Mouse (Mus musculus) heart, embryonic 14.5 days (tissue): ENCODE results near the gene Rtca. TPM values are rescaled to one million over a fixed set of nuclear protein-coding genes. Genes with fewer than 3 reads are reported as not detected.

ENCODE experiments used
- ATAC-seq: fragments of 200-750 bp; cut with Nextera tagmentation; 2 replicates; pipeline ENCODE4 v1.8.0; 2017; ENCODE audit warnings: low read depth, moderate TSS enrichment; ENCODE audit not compliant: insufficient number of reproducible peaks, insufficient read depth, low FRiP score
- H3K27ac ChIP-seq, 2 experiments: fragments of 200-500 bp in 1 of 2; fragments of 300-500 bp in 1 of 2; sonication (generic) in 1 of 2; replicated peaks in 1 of 2; 2 replicates each; pipeline ENCODE4 v1.5.1; 2012 to 2014; ENCODE audit warnings: low read depth in 2 of 2, low read length in 2 of 2, control low read depth in 1 of 2, mild to moderate bottlenecking in 1 of 2, mixed read lengths in 1 of 2; ENCODE audit not compliant: control insufficient read depth in 1 of 2, insufficient read depth in 1 of 2
- H3K27me3 ChIP-seq: fragments of 300-500 bp; sonication (generic); 2 replicates; pipeline ENCODE4 v1.6.1; 2014; ENCODE audit warnings: mild to moderate bottlenecking, low read length, control low read depth; ENCODE audit not compliant: control insufficient read depth, insufficient read depth
- H3K36me3 ChIP-seq: fragments of 300-500 bp; sonication (generic); 2 replicates; pipeline ENCODE4 v1.6.1; 2014; ENCODE audit warnings: mild to moderate bottlenecking, control low read depth, low read length, mixed read lengths; ENCODE audit not compliant: control insufficient read depth, insufficient read depth
- H3K4me1 ChIP-seq, 2 experiments: fragments of 200-500 bp in 1 of 2; fragments of 300-500 bp in 1 of 2; sonication (generic) in 1 of 2; 2 replicates each; pipeline ENCODE4 v1.6.1; 2012 to 2014; ENCODE audit warnings: low read length in 2 of 2, control low read depth in 1 of 2, mixed read lengths in 1 of 2; ENCODE audit not compliant: control insufficient read depth in 2 of 2, insufficient read depth in 2 of 2
- H3K4me2 ChIP-seq: fragments of 300-500 bp; sonication (generic); 2 replicates; pipeline ENCODE4 v1.6.1; 2014; ENCODE audit warnings: mild to moderate bottlenecking, low read length
- H3K4me3 ChIP-seq, 2 experiments: fragments of 200-500 bp in 1 of 2; fragments of 300-500 bp in 1 of 2; sonication (generic) in 1 of 2; 2 replicates each; pipeline ENCODE4 v1.5.1; 2012 to 2014; ENCODE audit warnings: low read length in 2 of 2, mild to moderate bottlenecking in 2 of 2, control low read depth in 1 of 2, low read depth in 1 of 2, moderate library complexity in 1 of 2; ENCODE audit not compliant: control insufficient read depth in 1 of 2, insufficient read depth in 1 of 2
- H3K9ac ChIP-seq: fragments of 300-500 bp; sonication (generic); 2 replicates; pipeline ENCODE4 v1.6.1; 2014; ENCODE audit warnings: mild to moderate bottlenecking, low read length
- H3K9me3 ChIP-seq: fragments of 300-500 bp; sonication (generic); 2 replicates; pipeline ENCODE4 v1.6.1; 2016; ENCODE audit warnings: low read length, control low read depth; ENCODE audit not compliant: control insufficient read depth
- WGBS: fragments of 180-500 bp; shearing (Covaris S2); extraction: QIAGEN DNeasy Blood & Tissue Kit; methylation state at CpG from one replicate; pipeline ENCODE4 v1.1.7; 2014; 5-methylcytosine and 5-hydroxymethylcytosine counted together
- polyA plus RNA-seq: library from polyadenylated mRNA; unstranded; fragments of >200 nt; fragmentation: Nextera tagmentation; extraction: Ambion mirVana; gene quantifications from 2 replicates; pipeline ENCODE4 v1.2.1, GENCODE M21; 2014

The Rtca gene
- polyA plus RNA-seq, 1 experiment from 2014 or later: 52.2 TPM

DNA sequence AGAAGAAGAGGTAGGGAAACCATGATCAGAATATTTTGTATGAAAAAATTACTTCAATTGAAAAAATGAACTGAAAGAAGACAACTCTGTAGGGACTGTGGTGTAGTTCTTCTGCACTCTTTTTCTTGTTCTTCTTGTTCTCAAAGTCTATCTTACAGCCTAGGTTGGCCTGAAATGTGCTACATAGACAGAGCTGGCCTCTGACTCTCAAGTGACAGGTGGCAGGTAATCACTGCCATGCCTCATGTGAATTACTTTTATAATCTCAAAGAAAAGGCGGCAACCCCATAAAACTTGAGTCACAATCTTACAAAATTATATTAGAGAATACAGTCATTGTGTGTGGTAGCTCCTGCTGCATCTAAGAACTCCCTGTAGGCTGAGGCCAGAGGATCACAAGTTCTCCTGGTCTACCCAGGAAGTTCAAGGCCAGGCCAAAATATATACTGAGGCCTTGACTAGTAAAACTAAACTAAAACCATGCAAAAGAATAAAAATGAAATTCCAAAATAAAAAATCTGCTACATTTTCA, 16.0 kb downstream of the Rtca start:
- H3K4me2 ChIP-seq: no peak overlapping the region
- peaks cover 98% of the 10 kb centered on the region for H3K36me3 ChIP-seq
- no peaks in the 10 kb centered on the region for H3K9me3 ChIP-seq
- no peak overlapping the region for H3K27ac ChIP-seq
- no peaks in the 10 kb centered on the region for H3K4me1 ChIP-seq
- no peaks in the 10 kb centered on the region for H3K27me3 ChIP-seq
- H3K9ac ChIP-seq: no peak overlapping the region
- no peak for ATAC-seq
- 89% methylated on average over 1 of the region's 1 CpGs for WGBS
- H3K4me3 ChIP-seq: no peak overlapping the region

- H3K9ac ChIP-seq: no peak overlapping the region
- no peaks in the 10 kb centered on the region for H3K4me1 ChIP-seq
- H3K27ac ChIP-seq: no peak overlapping the region
- no peaks in the 10 kb centered on the region for H3K27me3 ChIP-seq
- H3K9me3 ChIP-seq: no peaks in the 10 kb centered on the region
- H3K4me3 ChIP-seq: no peak overlapping the region
- no peak overlapping the region for H3K4me2 ChIP-seq
- H3K36me3 ChIP-seq: peaks cover 87% of the 10 kb centered on the region
- 94% methylated on average over 5 of the region's 5 CpGs for WGBS
- no peak for ATAC-seq
These were observed 17.1 kb downstream of the Rtca start for GRCm38 (mm10) chr3:116490920-116491319.

DNA sequence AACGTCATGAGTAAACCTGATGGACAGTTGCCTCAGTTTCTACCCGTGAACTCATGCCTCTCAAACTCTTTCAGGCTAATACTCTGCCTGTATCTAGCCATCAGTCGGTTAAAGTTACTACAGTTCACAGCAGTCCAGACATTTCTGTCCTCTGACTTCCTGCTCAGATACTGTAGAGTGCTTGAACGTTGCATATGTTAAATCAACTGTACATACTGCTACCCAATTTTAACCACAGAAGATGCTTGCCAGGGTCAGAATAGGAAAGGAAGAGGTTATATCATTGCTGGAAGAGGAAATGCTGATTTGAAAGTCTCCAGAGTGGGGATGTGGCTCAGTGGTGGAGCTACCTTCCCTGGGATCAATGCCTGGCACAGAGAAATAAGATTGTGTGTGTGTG, 24.7 kb downstream of the Rtca start:
- H3K36me3 ChIP-seq: peaks cover 11% of the 10 kb centered on the region
- no peaks in the 10 kb centered on the region for H3K9me3 ChIP-seq
- no peak overlapping the region for H3K4me2 ChIP-seq
- WGBS: 72% methylated on average over 4 of the region's 4 CpGs
- ATAC-seq: no peak
- H3K4me3 ChIP-seq: no peak overlapping the region
- H3K4me1 ChIP-seq: no peaks in the 10 kb centered on the region; a peak in 1 of 4 replicates
- no peak overlapping the region for H3K9ac ChIP-seq
- no peak overlapping the region for H3K27ac ChIP-seq
- H3K27me3 ChIP-seq: no peaks in the 10 kb centered on the region

DNA sequence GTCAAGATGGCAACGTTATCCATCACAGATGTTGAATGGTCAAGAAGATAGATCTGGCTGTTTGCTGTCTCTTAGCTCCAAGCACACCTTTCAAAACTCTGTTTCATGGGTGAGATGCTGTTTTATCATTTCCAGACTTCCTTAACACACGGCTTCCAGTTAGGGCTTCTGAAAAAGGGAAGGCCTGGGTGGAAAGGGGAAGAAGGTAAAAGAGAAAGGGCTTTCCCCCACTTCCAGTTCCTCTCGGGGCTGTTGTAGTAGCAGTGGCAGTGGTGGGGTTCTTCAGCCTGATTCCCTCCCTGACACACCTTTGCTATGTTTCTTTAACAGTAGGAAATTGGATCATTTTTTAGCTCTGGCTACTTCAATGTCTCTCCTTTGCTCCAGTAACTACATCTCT, 25.3 kb downstream of the Rtca start:
- no peak overlapping the region for H3K27ac ChIP-seq
- H3K4me1 ChIP-seq: no peaks in the 10 kb centered on the region; a peak in 1 of 4 replicates
- WGBS: 71% methylated on average over 3 of the region's 3 CpGs
- H3K4me2 ChIP-seq: no peak overlapping the region
- no peak for ATAC-seq
- no peaks in the 10 kb centered on the region for H3K9me3 ChIP-seq
- H3K9ac ChIP-seq: no peak overlapping the region
- H3K4me3 ChIP-seq: no peak overlapping the region
- peaks cover 6% of the 10 kb centered on the region for H3K36me3 ChIP-seq
- H3K27me3 ChIP-seq: no peaks in the 10 kb centered on the region

- H3K9me3 ChIP-seq: no peaks in the 10 kb centered on the region
- H3K9ac ChIP-seq: no peak overlapping the region
- H3K27me3 ChIP-seq: no peaks in the 10 kb centered on the region
- WGBS: 32% methylated on average over 5 of the region's 5 CpGs
- no peaks in the 10 kb centered on the region for H3K36me3 ChIP-seq
- no peak overlapping the region for H3K4me3 ChIP-seq
- H3K4me1 ChIP-seq: no peaks in the 10 kb centered on the region; a peak in 1 of 4 replicates
- ATAC-seq: no peak
- no peak overlapping the region for H3K27ac ChIP-seq
- no peak overlapping the region for H3K4me2 ChIP-seq
These were observed 27.1 kb downstream of the Rtca start for GRCm38 (mm10) chr3:116480937-116481336.

- no peak for ATAC-seq
- Histone ChIP-seq H3K36me3 (no peaks in the 10 kb centered on the region), H3K4me3 (no peak overlapping the region), H3K27ac (no peak overlapping the region), H3K9ac (no peak overlapping the region), H3K9me3 (no peaks in the 10 kb centered on the region), H3K4me1 (no peaks in the 10 kb centered on the region; a peak in 1 of 4 replicates), H3K4me2 (no peak overlapping the region), H3K27me3 (no peaks in the 10 kb centered on the region)
- WGBS: 85% methylated on average over 2 of the region's 2 CpGs
These were observed 27.9 kb downstream of the Rtca start for GRCm38 (mm10) chr3:116480119-116480518.

DNA sequence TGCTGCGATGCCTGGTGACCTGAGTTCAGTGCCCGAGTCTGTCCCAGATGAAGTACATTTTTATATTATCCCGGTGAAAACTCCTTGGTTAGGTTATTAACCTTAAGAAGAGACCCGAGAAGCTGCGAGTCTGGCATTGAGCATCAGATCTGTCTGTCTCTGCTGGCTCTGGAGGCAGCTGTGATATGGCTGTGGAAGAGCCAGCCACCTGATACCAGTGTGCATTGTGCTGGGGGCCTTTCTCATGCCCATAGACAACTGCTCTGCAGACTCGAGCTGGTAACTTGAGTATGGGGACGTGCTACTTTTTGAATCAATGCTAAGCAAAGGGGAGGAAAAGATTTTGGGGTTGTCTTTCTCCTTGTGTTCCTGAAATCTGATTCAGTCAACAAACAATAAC, 30.7 kb downstream of the Rtca start:
- 72% methylated on average over 7 of the region's 7 CpGs for WGBS
- Histone ChIP-seq H3K36me3 (no peaks in the 10 kb centered on the region), H3K9me3 (no peaks in the 10 kb centered on the region), H3K4me1 (no peaks in the 10 kb centered on the region; a peak in 1 of 4 replicates), H3K9ac (no peak overlapping the region), H3K4me2 (no peak overlapping the region), H3K4me3 (no peak overlapping the region), H3K27me3 (no peaks in the 10 kb centered on the region), H3K27ac (no peak overlapping the region)
- no peak for ATAC-seq

GRCm38 (mm10) chr3:116476686-116477298, 31.2 kb downstream of the Rtca start:
- Histone ChIP-seq H3K4me2 (no peak overlapping the region), H3K4me3 (no peak overlapping the region), H3K36me3 (no peaks in the 10 kb centered on the region), H3K9ac (no peak overlapping the region), H3K27me3 (no peaks in the 10 kb centered on the region), H3K27ac (no peak overlapping the region), H3K9me3 (no peaks in the 10 kb centered on the region), H3K4me1 (no peaks in the 10 kb centered on the region; a peak in 1 of 4 replicates)
- ATAC-seq: no peak
- 49% methylated on average over 5 of the region's 5 CpGs for WGBS
